Mouse (Mus musculus): ENCODE measurements around the gene Wdfy4. TPM values are rescaled to one million over a fixed set of nuclear protein-coding genes. Genes with fewer than 3 reads are reported as not detected.

Wdfy4 gene
- polyA plus RNA-seq, 1 experiment, result not detected

DNA sequence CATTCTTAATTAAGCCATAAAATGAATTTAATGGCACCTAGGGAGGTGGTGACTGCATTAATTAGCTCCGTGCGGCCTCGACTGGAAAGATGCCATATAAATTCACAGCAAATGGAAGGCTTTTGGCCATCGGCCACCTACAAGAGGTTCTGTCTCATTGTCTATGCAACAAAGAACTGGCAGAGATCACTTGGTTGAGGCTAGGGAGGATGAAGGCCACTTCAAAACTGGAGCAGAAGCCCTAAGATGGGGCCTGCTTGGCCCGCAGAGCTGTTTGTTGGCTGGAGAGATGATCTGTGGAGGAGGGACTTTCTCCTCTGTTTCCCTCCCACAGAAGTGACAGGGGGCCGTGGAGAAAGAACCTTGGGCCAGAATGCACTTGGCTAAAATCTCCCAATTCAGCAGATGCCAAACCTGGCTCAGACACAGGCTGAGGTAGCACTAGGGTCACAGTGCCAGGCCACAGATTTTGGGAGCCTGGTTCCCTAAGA, 103.9 kb downstream of the Wdfy4 start:
- no peaks in the 10 kb centered on the region for H3K4me1 ChIP-seq (ENCODE audit: control insufficient read depth, insufficient read depth, low read length)
- 65% methylated on average over 6 of the region's 6 CpGs for whole genome bisulfite sequencing

DNA sequence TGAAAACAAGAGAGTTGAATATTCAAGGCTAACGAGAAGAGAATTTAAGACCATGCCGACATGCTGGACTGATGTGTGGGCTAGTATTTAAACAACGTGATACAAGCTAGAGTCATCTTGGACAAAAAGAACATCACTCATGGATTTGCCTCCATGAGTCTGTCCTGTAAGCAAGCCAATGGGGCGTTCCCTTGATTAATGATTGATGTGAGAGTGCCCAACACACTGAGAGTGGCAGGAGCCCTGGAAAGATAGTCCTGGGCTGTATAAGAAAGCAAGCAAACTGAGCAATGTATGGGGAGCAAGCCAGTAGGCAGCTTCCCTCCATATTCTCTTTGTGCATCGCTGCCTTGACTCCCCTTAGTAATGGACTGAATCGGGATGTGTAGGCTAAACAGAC, 106.7 kb downstream of the Wdfy4 start:
- Histone ChIP-seq H3K4me1 (ENCODE audit: control insufficient read depth, insufficient read depth, low read length) (no peaks in the 10 kb centered on the region), H3K27ac (ENCODE audit: insufficient read depth, low read depth, low read length) (no peak overlapping the region), H3K4me3 (ENCODE audit: insufficient read depth, low read depth, low read length) (no peak overlapping the region)
- WGBS, result 91% methylated on average over 6 of the region's 6 CpGs
- TF ChIP-seq CTCF (IDR thresholded peaks at IDR 0.05; ENCODE audit: insufficient read depth, low read depth, low read length), result no peak
- no peak for TF ChIP-seq POLR2A (IDR thresholded peaks at IDR 0.05; ENCODE audit: insufficient read depth, low read depth, low read length)

More for the DNA sequence above, 103.9 kb downstream of the Wdfy4 start:
- H3K4me3 ChIP-seq (ENCODE audit: insufficient read depth, low read depth, low read length), result no peak overlapping the region
- no peak overlapping the region for H3K27ac ChIP-seq (ENCODE audit: insufficient read depth, low read depth, low read length)
- TF ChIP-seq CTCF (IDR thresholded peaks at IDR 0.05; ENCODE audit: insufficient read depth, low read depth, low read length), result no peak
- no peak for TF ChIP-seq POLR2A (IDR thresholded peaks at IDR 0.05; ENCODE audit: insufficient read depth, low read depth, low read length)

DNA sequence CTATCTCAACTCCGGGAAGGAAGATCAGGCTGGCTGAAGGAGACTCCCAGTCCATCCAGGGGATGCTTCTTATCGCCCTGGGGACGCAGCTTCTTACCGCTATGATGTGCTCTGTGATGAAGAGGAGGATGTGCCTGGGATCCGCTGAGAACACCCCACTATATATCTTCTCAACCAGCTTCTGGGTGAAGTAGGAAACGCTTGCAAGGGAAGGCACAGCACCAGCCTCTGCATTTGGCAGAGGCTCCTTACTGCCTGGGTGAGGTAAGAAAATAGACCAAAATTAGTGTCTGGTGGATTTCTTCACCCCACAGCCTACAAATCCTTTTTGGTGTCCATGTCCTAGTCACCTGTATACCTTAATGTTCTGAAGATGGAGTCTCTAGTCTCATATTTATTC, 107.2 kb downstream of the Wdfy4 start:
- no peak overlapping the region for H3K4me3 ChIP-seq (ENCODE audit: insufficient read depth, low read depth, low read length)
- H3K27ac ChIP-seq (ENCODE audit: insufficient read depth, low read depth, low read length), result no peak overlapping the region
- H3K4me1 ChIP-seq (ENCODE audit: control insufficient read depth, insufficient read depth, low read length), result no peaks in the 10 kb centered on the region
- TF ChIP-seq CTCF (IDR thresholded peaks at IDR 0.05; ENCODE audit: insufficient read depth, low read depth, low read length), result no peak
- no peak for TF ChIP-seq POLR2A (IDR thresholded peaks at IDR 0.05; ENCODE audit: insufficient read depth, low read depth, low read length)
- WGBS, result 96% methylated on average over 6 of the region's 6 CpGs

DNA sequence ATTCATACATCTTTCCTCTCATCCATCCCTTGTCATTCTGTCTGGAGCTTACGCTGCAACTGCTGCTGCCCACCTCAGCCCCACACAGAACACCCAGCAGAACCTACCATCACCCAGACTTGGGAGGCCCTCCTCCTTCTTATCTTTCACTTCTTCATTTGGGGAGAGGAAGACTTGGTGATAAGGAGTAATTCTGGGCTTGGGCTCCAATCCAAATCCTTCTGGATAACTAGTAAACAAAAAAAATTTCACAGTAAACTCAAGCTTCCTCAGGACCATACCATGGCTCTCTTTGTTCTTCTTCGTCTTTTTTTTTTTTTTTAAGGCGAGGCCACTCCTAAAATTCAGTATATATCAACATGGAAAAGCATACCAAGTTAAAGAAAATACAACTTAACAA, 112.0 kb downstream of the Wdfy4 start:
- no peak overlapping the region for H3K27ac ChIP-seq (ENCODE audit: insufficient read depth, low read depth, low read length)
- no peak for TF ChIP-seq POLR2A (IDR thresholded peaks at IDR 0.05; ENCODE audit: insufficient read depth, low read depth, low read length)
- TF ChIP-seq CTCF (IDR thresholded peaks at IDR 0.05; ENCODE audit: insufficient read depth, low read depth, low read length), result no peak
- no peak overlapping the region for H3K4me3 ChIP-seq (ENCODE audit: insufficient read depth, low read depth, low read length)
- H3K4me1 ChIP-seq (ENCODE audit: control insufficient read depth, insufficient read depth, low read length), result no peaks in the 10 kb centered on the region
- 93% methylated on average over 3 of the region's 3 CpGs for WGBS

DNA sequence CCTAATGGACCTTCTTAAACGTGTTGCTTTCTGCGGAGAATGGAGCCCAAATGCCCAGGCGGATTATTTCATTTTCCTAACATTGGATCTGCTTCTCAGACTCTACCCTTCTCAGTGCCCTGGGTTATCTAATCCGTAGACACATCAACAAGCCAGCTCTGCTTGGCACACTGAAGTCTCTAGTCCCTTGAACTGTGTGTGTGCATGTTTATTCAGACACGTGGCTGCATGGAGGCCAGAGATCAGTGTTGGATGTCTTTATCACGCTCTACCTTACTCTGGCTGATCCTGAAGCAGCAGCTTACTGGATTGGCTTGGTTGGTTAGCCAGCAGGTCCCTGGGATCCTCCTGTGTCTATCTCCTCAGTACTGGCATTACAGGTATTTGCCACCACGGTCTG, 113.0 kb downstream of the Wdfy4 start:
- WGBS, result 93% methylated on average over 7 of the region's 7 CpGs
- TF ChIP-seq CTCF (IDR thresholded peaks at IDR 0.05; ENCODE audit: insufficient read depth, low read depth, low read length), result no peak
- no peak for TF ChIP-seq POLR2A (IDR thresholded peaks at IDR 0.05; ENCODE audit: insufficient read depth, low read depth, low read length)
- Histone ChIP-seq H3K4me1 (ENCODE audit: control insufficient read depth, insufficient read depth, low read length) (peaks cover 4% of the 10 kb centered on the region), H3K4me3 (ENCODE audit: insufficient read depth, low read depth, low read length) (no peak overlapping the region), H3K27ac (ENCODE audit: insufficient read depth, low read depth, low read length) (no peak overlapping the region)

DNA sequence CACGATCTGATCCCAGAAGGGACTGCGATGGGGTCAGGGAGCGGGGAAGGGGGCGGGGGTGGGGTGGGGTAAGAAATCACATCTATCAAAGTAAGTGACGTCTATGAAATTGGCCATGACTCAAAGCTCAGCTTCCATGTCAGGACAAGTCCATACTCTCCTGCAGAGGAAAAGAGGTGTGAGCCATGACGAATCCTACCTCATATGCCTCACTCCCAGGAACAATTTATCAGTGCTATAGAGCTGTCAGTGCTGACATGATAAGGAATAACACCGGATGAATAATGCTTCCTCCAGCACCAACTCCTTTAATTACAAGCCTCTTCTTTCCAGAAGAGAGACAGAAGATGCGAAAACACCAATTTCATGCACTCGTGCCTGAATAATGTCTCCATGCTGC, 117.6 kb downstream of the Wdfy4 start:
- H3K27ac ChIP-seq (ENCODE audit: insufficient read depth, low read depth, low read length), result no peak overlapping the region
- H3K4me3 ChIP-seq (ENCODE audit: insufficient read depth, low read depth, low read length), result no peak overlapping the region
- peaks cover 4% of the 10 kb centered on the region for H3K4me1 ChIP-seq (ENCODE audit: control insufficient read depth, insufficient read depth, low read length)
- TF ChIP-seq CTCF (IDR thresholded peaks at IDR 0.05; ENCODE audit: insufficient read depth, low read depth, low read length) (no peak), POLR2A (IDR thresholded peaks at IDR 0.05; ENCODE audit: insufficient read depth, low read depth, low read length) (no peak)
- WGBS, result 57% methylated on average over 9 of the region's 9 CpGs

DNA sequence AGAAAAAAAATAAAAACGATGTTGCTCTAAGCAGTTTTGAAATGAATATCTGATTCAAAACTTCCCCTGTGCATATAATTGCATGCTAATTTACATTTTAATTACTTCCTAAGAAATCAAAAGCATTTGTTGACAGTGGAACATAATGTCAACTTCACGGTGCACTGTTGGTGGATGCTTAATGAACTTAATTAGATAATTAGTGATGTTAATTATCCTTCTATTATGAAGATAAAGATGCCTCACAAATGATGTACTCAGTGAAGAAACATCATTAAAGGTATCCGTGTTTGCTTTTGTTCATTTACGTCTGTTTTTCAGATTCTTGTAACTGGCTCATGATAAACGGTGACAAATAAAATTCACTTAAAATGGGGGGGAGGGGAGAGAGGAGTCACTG, 122.3 kb downstream of the Wdfy4 start:
- 39% methylated on average over 5 of the region's 5 CpGs for WGBS
- TF ChIP-seq POLR2A (IDR thresholded peaks at IDR 0.05; ENCODE audit: insufficient read depth, low read depth, low read length), result no peak
- TF ChIP-seq CTCF (IDR thresholded peaks at IDR 0.05; ENCODE audit: insufficient read depth, low read depth, low read length), result no peak
- Histone ChIP-seq H3K4me3 (ENCODE audit: insufficient read depth, low read depth, low read length) (no peak overlapping the region), H3K4me1 (ENCODE audit: control insufficient read depth, insufficient read depth, low read length) (0 out of 2 replicates have a peak, but pooled peaks cover 2% of the 10 kb centered on the region), H3K27ac (ENCODE audit: insufficient read depth, low read depth, low read length) (no peak overlapping the region)

DNA sequence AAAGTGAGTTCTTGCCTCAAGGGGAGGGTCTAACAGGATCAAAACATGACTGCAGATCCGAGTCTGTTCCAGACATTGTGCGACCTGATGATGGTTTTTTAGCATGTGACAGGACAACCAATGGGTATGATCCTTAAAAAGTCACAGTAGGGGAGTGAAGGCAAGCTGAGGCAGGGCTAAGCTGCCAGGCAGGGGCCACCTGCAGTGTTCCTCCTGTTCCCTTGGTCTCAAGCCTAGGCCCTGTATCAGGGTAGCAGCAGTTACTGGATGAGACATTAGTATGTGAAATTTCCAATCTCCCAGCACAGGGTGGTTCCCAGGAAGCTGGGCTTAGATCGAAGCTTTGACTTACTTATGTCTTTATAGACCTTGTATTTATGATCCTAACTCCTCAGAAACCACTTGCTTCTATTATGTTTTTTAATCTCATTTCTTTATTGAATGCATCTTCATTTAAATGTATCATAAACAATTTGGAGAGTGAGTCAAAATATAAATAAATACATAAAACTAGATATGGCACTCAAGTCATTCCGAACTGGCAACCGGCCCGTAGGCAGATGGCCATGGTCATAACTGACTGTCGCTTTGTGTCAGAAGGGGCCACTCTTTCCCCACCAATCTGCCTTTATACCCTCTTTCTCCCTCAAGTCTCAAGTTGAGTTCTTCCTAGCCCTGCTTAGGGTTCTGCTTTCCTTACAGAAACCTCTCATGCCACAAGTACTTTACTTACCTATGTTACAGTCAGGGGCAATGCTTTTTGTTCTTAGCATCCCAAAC, 126.2 kb downstream of the Wdfy4 start:
- H3K27ac ChIP-seq (ENCODE audit: insufficient read depth, low read depth, low read length), result no peak overlapping the region
- no peaks in the 10 kb centered on the region for H3K4me1 ChIP-seq (ENCODE audit: control insufficient read depth, insufficient read depth, low read length)
- 94% methylated on average over 7 of the region's 7 CpGs for WGBS
- H3K4me3 ChIP-seq (ENCODE audit: insufficient read depth, low read depth, low read length), result no peak overlapping the region
- TF ChIP-seq CTCF (IDR thresholded peaks at IDR 0.05; ENCODE audit: insufficient read depth, low read depth, low read length) (no peak), POLR2A (IDR thresholded peaks at IDR 0.05; ENCODE audit: insufficient read depth, low read depth, low read length) (no peak)

DNA sequence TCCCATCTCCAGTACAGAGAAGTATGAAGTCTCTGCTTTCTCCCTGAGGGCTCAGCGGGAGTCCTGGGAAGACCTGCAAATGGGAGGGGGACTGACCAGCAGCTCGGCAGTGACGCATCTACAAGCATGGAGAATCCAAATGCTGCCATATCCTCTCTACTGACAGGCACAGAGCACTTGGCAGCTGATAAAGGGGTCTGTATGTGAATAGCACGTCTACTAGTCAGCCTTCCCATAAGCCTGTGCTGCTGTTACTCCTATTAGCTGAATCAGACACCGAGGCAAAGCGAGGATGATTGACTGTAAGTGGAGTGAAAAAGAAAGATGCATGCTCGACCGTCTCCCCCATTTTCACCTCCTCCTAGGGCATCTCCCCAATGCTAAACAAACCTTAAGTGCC, 131.9 kb downstream of the Wdfy4 start:
- no peaks in the 10 kb centered on the region for H3K4me1 ChIP-seq (ENCODE audit: control insufficient read depth, insufficient read depth, low read length)
- no peak overlapping the region for H3K4me3 ChIP-seq (ENCODE audit: insufficient read depth, low read depth, low read length)
- WGBS, result 69% methylated on average over 8 of the region's 8 CpGs
- TF ChIP-seq POLR2A (IDR thresholded peaks at IDR 0.05; ENCODE audit: insufficient read depth, low read depth, low read length), result no peak
- TF ChIP-seq CTCF (IDR thresholded peaks at IDR 0.05; ENCODE audit: insufficient read depth, low read depth, low read length), result no peak
- H3K27ac ChIP-seq (ENCODE audit: insufficient read depth, low read depth, low read length), result no peak overlapping the region
